Mouse (Mus musculus): ENCODE measurements at regions not wholly inside any gene's neighbourhood (a gene's known extent, or its start where the extent isn't known, plus 50 kb on each side); places are given as distances from the start of the nearest gene placed in this dataset.
"Not testable (repeated sequence)": the region's sequence is repeated elsewhere in the genome, so short reads cannot be mapped to it uniquely, and the experiment has no call there.

- Histone ChIP-seq H3K9ac (no peak overlapping the region), H3K4me1 (no peaks in the 10 kb centered on the region), H3K27ac (no peak overlapping the region), H3K9me3 (peaks cover 8% of the 10 kb centered on the region), H3K4me3 (no peak overlapping the region), H3K4me2 (replicated peaks) (no peak overlapping the region), H3K27me3 (replicated peaks) (no peaks in the 10 kb centered on the region), H3K36me3 (no peaks in the 10 kb centered on the region)
- ATAC-seq (ENCODE audit: low FRiP score, low read depth), result no peak
- 88% methylated on average over 6 of the region's 6 CpGs for WGBS
Observed at GRCm38 (mm10) chr10:66683160-66683559, 412.8 kb upstream of the Jmjd1c start.

DNA sequence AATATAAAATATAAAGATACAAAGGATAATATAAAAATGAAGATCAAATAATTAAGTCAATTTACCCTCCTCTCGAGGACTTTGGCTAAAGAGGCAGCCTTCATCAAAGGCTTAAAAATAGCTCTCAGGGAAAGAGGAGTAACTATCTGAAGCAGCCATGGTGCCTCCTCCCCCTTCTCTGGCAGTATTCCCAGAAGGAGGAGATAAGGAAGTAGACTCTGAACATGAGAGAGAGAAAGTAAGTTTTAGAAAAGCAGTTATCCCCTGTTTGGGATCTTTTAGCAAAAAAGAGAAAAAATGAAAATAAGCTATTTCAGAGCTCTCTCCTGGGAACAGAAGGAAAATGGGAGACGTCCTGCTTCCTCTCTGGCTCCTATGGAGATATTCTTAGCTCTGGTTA is 406.7 kb upstream of the Jmjd1c start:
- H3K9me3 ChIP-seq, result peaks cover 18% of the 10 kb centered on the region
- not testable (repeated sequence) for H3K4me3 ChIP-seq; ATAC-seq (ENCODE audit: low FRiP score, low read depth); H3K36me3 ChIP-seq; H3K9ac ChIP-seq; H3K27ac ChIP-seq; H3K27me3 ChIP-seq (replicated peaks); H3K4me1 ChIP-seq; H3K4me2 ChIP-seq (replicated peaks)
- 71% methylated on average over 2 of the region's 2 CpGs for WGBS

DNA sequence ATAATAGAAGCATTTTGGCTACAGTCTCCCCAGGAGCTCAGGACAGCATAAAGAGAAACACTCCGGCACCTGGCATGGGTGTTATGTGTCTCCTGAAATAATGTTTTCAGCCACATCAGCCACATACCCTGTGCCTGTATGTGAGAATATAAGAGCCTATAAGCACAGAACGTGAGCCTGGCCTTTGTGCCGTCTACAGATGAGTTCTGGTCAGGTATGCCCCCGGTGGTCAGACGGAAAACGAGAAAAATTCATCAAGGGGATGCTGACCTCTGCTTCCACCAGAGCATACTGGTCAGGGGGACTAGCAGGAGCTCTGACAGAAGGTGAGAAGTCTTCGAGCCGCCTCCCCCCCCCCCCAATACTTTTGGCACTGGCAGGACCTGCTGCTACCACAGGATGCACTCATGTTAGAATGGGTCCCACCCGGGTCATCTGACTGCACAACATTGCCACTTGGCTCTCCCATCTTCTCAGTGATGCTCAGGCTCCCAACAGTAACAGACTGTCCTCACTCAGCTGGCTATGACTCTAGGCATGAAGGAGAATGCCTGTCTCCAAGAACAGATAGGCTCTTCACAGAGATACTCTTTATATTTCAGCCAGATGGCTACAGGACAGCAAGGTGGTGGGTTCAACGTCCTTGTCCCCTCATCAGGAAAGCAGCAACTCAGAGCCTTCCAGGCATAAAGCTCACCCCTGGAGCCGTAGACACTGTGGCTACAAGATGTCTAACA is 401.2 kb upstream of the Jmjd1c start:
- no peak overlapping the region for H3K4me3 ChIP-seq
- no peaks in the 10 kb centered on the region for H3K36me3 ChIP-seq
- H3K9ac ChIP-seq, result no peak overlapping the region
- ATAC-seq (ENCODE audit: low FRiP score, low read depth), result no peak
- H3K4me2 ChIP-seq (replicated peaks), result no peak overlapping the region
- no peaks in the 10 kb centered on the region for H3K4me1 ChIP-seq
- H3K27me3 ChIP-seq (replicated peaks), result no peaks in the 10 kb centered on the region
- WGBS, result 92% methylated on average over 11 of the region's 11 CpGs
- H3K9me3 ChIP-seq, result 0 out of 2 replicates have a peak, but pooled peaks cover 2% of the 10 kb centered on the region
- H3K27ac ChIP-seq, result no peak overlapping the region

GRCm38 (mm10) chr10:66714926-66715325 is 381.0 kb upstream of the Jmjd1c start:
- H3K9ac ChIP-seq; H3K4me1 ChIP-seq; H3K4me3 ChIP-seq; H3K36me3 ChIP-seq; H3K27me3 ChIP-seq (replicated peaks); H3K4me2 ChIP-seq (replicated peaks); H3K27ac ChIP-seq; ATAC-seq (ENCODE audit: low FRiP score, low read depth): not testable (repeated sequence)
- 94% methylated on average over 9 of the region's 9 CpGs for WGBS
- H3K9me3 ChIP-seq, result peaks cover 10% of the 10 kb centered on the region; the same call in 1 of the 2 replicates

- H3K4me1 ChIP-seq, result no peaks in the 10 kb centered on the region
- no peak overlapping the region for H3K4me3 ChIP-seq
- 83% methylated on average over 7 of the region's 7 CpGs for WGBS
- H3K9ac ChIP-seq, result no peak overlapping the region
- ATAC-seq (ENCODE audit: low FRiP score, low read depth), result no peak
- no peak overlapping the region for H3K4me2 ChIP-seq (replicated peaks)
- H3K27me3 ChIP-seq (replicated peaks), result no peaks in the 10 kb centered on the region
- H3K36me3 ChIP-seq, result no peaks in the 10 kb centered on the region
- peaks cover 12% of the 10 kb centered on the region; the same call in 1 of the 2 replicates for H3K9me3 ChIP-seq
- no peak overlapping the region for H3K27ac ChIP-seq
Observed at GRCm38 (mm10) chr10:66717909-66718308, 378.0 kb upstream of the Jmjd1c start.

DNA sequence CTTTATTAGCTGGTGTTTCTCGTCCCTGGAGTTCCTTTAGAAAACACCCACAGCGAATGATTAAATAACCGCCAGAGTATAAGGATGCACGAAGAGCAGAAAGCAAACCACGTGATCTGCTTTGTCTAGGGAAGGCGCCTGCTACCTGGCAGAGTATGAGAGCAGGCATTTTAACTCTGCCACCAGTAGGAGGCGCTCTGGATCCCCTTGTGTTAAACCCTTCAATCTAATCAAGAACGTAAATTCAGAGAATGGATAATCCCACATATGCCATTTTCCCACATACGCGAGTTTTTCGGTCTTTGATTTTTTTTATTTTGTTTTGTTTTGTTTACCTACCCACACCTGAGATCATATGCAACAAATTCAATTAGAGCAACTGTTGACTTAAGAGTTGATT is 376.1 kb upstream of the Jmjd1c start:
- 94% methylated on average over 11 of the region's 11 CpGs for WGBS
- no peak overlapping the region for H3K4me2 ChIP-seq (replicated peaks)
- no peaks in the 10 kb centered on the region for H3K36me3 ChIP-seq

GRCm38 (mm10) chr10:66733631-66734030 is 362.3 kb upstream of the Jmjd1c start:
- Histone ChIP-seq H3K9me3 (0 out of 2 replicates have a peak, but pooled peaks cover 7% of the 10 kb centered on the region), H3K27me3 (replicated peaks) (no peaks in the 10 kb centered on the region), H3K36me3 (no peaks in the 10 kb centered on the region), H3K4me3 (no peak overlapping the region), H3K4me1 (no peaks in the 10 kb centered on the region), H3K4me2 (replicated peaks) (no peak overlapping the region), H3K9ac (no peak overlapping the region), H3K27ac (no peak overlapping the region)
- ATAC-seq (ENCODE audit: low FRiP score, low read depth), result no peak
- 94% methylated on average over 5 of the region's 5 CpGs for WGBS

More for the DNA sequence above, 376.1 kb upstream of the Jmjd1c start:
- ATAC-seq (ENCODE audit: low FRiP score, low read depth), result no peak
- H3K27me3 ChIP-seq (replicated peaks), result no peaks in the 10 kb centered on the region
- H3K9me3 ChIP-seq, result peaks cover 12% of the 10 kb centered on the region; the same call in 1 of the 2 replicates
- H3K9ac ChIP-seq, result no peak overlapping the region
- H3K4me1 ChIP-seq, result no peaks in the 10 kb centered on the region
- H3K4me3 ChIP-seq, result no peak overlapping the region
- no peak overlapping the region for H3K27ac ChIP-seq

DNA sequence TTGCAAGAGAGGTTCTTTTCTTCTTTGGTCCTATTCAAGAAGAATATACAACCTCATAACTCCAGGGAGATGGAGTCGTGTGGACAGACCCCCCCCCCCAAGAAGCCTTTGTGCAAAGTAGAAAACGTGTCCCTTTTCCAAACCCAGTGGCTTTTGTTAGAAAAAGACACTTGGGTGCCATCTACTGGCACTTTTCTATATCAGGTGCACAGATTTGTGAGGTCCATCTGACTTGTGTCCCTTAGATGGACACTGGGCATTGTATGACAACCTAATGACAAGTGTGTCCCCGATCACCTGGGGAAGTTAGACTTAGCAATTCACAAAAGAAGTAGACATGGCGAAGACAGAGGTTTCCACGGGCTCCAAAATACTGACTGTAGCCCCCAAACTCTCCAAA is 361.1 kb upstream of the Jmjd1c start:
- H3K4me2 ChIP-seq (replicated peaks), result no peak overlapping the region
- H3K27ac ChIP-seq, result no peak overlapping the region
- H3K4me1 ChIP-seq, result no peaks in the 10 kb centered on the region
- H3K36me3 ChIP-seq, result no peaks in the 10 kb centered on the region
- H3K4me3 ChIP-seq, result no peak overlapping the region
- no peak overlapping the region for H3K9ac ChIP-seq
- 0 out of 2 replicates have a peak, but pooled peaks cover 2% of the 10 kb centered on the region for H3K9me3 ChIP-seq
- ATAC-seq (ENCODE audit: low FRiP score, low read depth), result no peak
- H3K27me3 ChIP-seq (replicated peaks), result no peaks in the 10 kb centered on the region
- WGBS, result 68% methylated on average over 5 of the region's 5 CpGs

- no peak overlapping the region for H3K4me3 ChIP-seq
- H3K4me1 ChIP-seq, result no peaks in the 10 kb centered on the region
- H3K9ac ChIP-seq, result no peak overlapping the region
- H3K4me2 ChIP-seq (replicated peaks), result no peak overlapping the region
- H3K36me3 ChIP-seq, result no peaks in the 10 kb centered on the region
- H3K27me3 ChIP-seq (replicated peaks), result no peaks in the 10 kb centered on the region
- 77% methylated on average over 7 of the region's 7 CpGs for whole genome bisulfite sequencing
- H3K27ac ChIP-seq, result no peak overlapping the region
- no peak for ATAC-seq (ENCODE audit: low FRiP score, low read depth)
- no peaks in the 10 kb centered on the region for H3K9me3 ChIP-seq
Observed at GRCm38 (mm10) chr10:66739017-66739416, 356.9 kb upstream of the Jmjd1c start.

DNA sequence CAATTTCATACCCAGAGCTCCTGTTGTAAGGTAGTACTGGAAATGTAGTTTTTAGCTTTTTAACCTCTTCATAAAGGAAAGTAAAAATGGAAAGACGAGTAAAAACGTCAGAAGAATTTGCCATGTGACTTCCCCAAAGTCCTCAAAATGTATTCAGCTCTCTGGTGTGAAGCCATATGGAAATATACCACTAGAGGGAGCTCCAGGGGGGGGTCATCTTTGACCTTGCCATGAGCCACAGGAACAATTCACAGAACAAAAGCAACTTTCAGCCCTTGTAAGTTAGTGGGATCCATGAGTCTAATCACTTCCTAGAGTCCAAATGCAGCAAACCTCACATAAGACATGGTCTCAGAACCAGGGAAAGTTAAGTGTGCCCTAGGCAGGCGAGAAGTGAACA is 354.1 kb upstream of the Jmjd1c start:
- H3K9ac ChIP-seq, result no peak overlapping the region
- no peak for ATAC-seq (ENCODE audit: low FRiP score, low read depth)
- H3K27ac ChIP-seq, result no peak overlapping the region
- H3K4me3 ChIP-seq, result no peak overlapping the region
- WGBS, result 63% methylated on average over 3 of the region's 3 CpGs
- no peaks in the 10 kb centered on the region for H3K9me3 ChIP-seq
- H3K27me3 ChIP-seq (replicated peaks), result no peaks in the 10 kb centered on the region
- no peaks in the 10 kb centered on the region for H3K36me3 ChIP-seq
- H3K4me1 ChIP-seq, result no peaks in the 10 kb centered on the region
- no peak overlapping the region for H3K4me2 ChIP-seq (replicated peaks)

DNA sequence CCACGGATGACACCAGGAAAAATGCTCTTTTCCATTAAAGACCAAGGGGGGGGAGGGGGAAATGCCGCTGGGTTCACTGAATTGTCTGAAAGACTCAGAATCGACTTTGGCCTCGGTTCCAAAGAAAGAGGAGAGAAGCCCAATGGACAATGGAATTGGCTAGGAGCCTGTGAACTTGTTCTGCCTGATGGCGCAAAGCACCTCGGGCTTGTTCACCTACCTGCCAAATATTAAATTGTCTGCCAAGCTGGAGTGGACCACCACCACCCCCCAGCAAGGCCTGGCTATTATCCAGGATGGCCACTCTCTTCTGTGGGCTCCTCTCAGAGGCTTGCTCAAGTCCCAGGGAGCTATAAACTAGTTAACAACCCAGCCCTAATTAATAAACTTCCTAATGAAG is 352.7 kb upstream of the Jmjd1c start:
- H3K36me3 ChIP-seq, result no peaks in the 10 kb centered on the region
- H3K27me3 ChIP-seq (replicated peaks), result no peaks in the 10 kb centered on the region
- H3K4me1 ChIP-seq, result no peaks in the 10 kb centered on the region
- no peak overlapping the region for H3K4me2 ChIP-seq (replicated peaks)
- no peak overlapping the region for H3K27ac ChIP-seq
- H3K9ac ChIP-seq, result no peak overlapping the region
- H3K9me3 ChIP-seq, result no peaks in the 10 kb centered on the region
- H3K4me3 ChIP-seq, result no peak overlapping the region
- no peak for ATAC-seq (ENCODE audit: low FRiP score, low read depth)
- 78% methylated on average over 6 of the region's 6 CpGs for WGBS

DNA sequence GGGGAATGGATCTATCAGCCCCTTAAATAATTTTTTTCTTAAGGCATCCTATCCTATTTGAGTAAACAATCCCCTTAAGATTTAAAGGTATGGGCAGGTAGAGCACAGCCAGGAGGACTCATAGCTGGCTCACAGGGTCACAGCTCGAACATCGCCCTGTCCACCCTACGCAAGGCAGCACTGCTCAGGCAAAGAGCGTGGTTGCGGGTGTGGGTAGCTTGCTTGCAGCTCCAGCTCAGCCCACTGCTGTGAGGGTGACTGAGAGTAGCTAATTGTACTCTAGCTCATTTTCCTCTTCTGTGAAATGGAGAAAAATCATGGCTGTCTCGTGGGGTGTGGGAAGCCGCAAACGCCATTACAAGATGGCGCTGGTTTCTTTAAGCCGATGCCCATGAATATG is 350.1 kb upstream of the Jmjd1c start:
- WGBS, result 96% methylated on average over 10 of the region's 10 CpGs

GRCm38 (mm10) chr10:66752237-66752810 is 343.6 kb upstream of the Jmjd1c start:
- ATAC-seq (ENCODE audit: low FRiP score, low read depth), result no peak

More for the DNA sequence above, 350.1 kb upstream of the Jmjd1c start:
- ATAC-seq (ENCODE audit: low FRiP score, low read depth), result no peak
- H3K4me2 ChIP-seq (replicated peaks), result no peak overlapping the region
- no peaks in the 10 kb centered on the region for H3K4me1 ChIP-seq
- no peak overlapping the region for H3K27ac ChIP-seq
- no peak overlapping the region for H3K4me3 ChIP-seq
- H3K9me3 ChIP-seq, result no peaks in the 10 kb centered on the region
- no peak overlapping the region for H3K9ac ChIP-seq
- H3K36me3 ChIP-seq, result no peaks in the 10 kb centered on the region
- H3K27me3 ChIP-seq (replicated peaks), result no peaks in the 10 kb centered on the region

More at GRCm38 (mm10) chr10:66752237-66752810, 343.6 kb upstream of the Jmjd1c start:
- H3K27ac ChIP-seq, result no peak overlapping the region
- H3K27me3 ChIP-seq (replicated peaks), result no peaks in the 10 kb centered on the region
- no peaks in the 10 kb centered on the region for H3K4me1 ChIP-seq
- H3K4me2 ChIP-seq (replicated peaks), result no peak overlapping the region
- no peaks in the 10 kb centered on the region for H3K36me3 ChIP-seq
- H3K9ac ChIP-seq, result no peak overlapping the region
- H3K4me3 ChIP-seq, result no peak overlapping the region
- no peaks in the 10 kb centered on the region for H3K9me3 ChIP-seq
- WGBS, result 84% methylated on average over 7 of the region's 7 CpGs
